Mouse (Mus musculus) neural tube, embryonic 11.5 days (tissue): Measurements from ENCODE around the gene Rgs3. TPM values are rescaled to one million over a fixed set of nuclear protein-coding genes. Genes with fewer than 3 reads are reported as not detected.

ENCODE experiments used
- ATAC-seq: fragments of 200-750 bp; cut with Nextera tagmentation; 2 replicates; pipeline ENCODE4 v1.8.0; 2017; ENCODE audit warnings: moderate number of reproducible peaks, mild to moderate bottlenecking, moderate TSS enrichment, moderate library complexity; ENCODE audit not compliant: insufficient read depth, low FRiP score, low TSS enrichment
- DNase-seq: peaks from one replicate; pipeline ENCODE4 v3.0.0-alpha.2; 2015; ENCODE audit warnings: low spot score
- H3K27ac ChIP-seq: fragments of 300-500 bp; sonication (generic); 2 replicates; pipeline ENCODE4 v1.5.1; 2014; ENCODE audit warnings: low read depth, mild to moderate bottlenecking, low read length
- H3K27me3 ChIP-seq: fragments of 300-500 bp; sonication (generic); 2 replicates; pipeline ENCODE4 v1.6.1; 2014; ENCODE audit warnings: mild to moderate bottlenecking, low read length, mixed read lengths; ENCODE audit not compliant: control insufficient read depth, insufficient read depth
- H3K36me3 ChIP-seq: fragments of 300-500 bp; sonication (generic); 2 replicates; pipeline ENCODE4 v1.6.1; 2014; ENCODE audit warnings: mild to moderate bottlenecking, low read length, moderate library complexity, mixed read lengths; ENCODE audit not compliant: control insufficient read depth, insufficient read depth
- H3K4me1 ChIP-seq: fragments of 300-500 bp; sonication (generic); 2 replicates; pipeline ENCODE4 v1.6.1; 2014; ENCODE audit warnings: low read length, mixed read lengths; ENCODE audit not compliant: control insufficient read depth, insufficient read depth
- H3K4me2 ChIP-seq: fragments of 300-500 bp; sonication (generic); 2 replicates; pipeline ENCODE4 v1.6.1; 2014; ENCODE audit warnings: low read depth, mild to moderate bottlenecking, moderate library complexity
- H3K4me3 ChIP-seq: fragments of 300-500 bp; sonication (generic); 2 replicates; pipeline ENCODE4 v1.5.1; 2014; ENCODE audit warnings: low read depth, low read length
- H3K9ac ChIP-seq: fragments of 300-500 bp; sonication (generic); 2 replicates; pipeline ENCODE4 v1.6.1; 2014; ENCODE audit warnings: mild to moderate bottlenecking, low read length
- H3K9me3 ChIP-seq: fragments of 300-500 bp; sonication (generic); 2 replicates; pipeline ENCODE4 v1.6.1; 2016; ENCODE audit warnings: low read length; ENCODE audit not compliant: control insufficient read depth
- WGBS: fragments of 180-500 bp; shearing (Covaris S2); extraction: QIAGEN DNeasy Blood & Tissue Kit; methylation state at CpG from one replicate; pipeline ENCODE4 v1.1.7; 2014; 5-methylcytosine and 5-hydroxymethylcytosine counted together
- polyA plus RNA-seq: library from polyadenylated mRNA; unstranded; fragments of >200 nt; fragmentation: Nextera tagmentation; extraction: Ambion mirVana; gene quantifications from 2 replicates; pipeline ENCODE4 v1.2.1, GENCODE M21; 2014

The Rgs3 gene
- 29.4 and 31.6 TPM in 2 replicates for polyA plus RNA-seq

DNA sequence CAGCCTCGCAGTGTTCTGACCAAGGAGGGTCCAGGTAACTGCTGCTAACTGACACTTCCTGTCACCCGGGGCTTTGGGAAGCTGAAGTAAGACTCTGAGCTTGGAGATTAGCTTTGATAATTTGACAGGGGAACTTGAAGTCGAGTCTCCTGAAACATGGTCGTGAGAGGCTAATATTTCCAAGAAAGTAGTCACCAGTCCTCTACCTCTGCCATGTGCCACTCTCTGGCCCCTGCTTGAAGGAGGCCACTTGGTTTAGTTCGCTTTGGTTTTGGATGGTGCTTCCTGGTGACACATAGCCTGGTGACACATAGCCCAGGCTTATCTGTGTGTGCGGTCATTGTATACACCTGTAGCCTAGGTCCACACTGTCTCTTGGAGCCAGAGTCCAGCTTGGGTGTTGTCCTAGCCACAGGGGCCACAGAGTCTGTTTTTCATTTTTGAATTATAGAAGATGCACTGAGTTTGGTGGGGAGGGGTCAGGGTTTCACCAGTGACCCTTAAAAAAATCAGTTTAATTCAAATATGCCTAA is at the start of gene Rgs3:
Gene Rgs3 (plus strand): TSS at position 51 of the 533 bp plus-strand sequence.
- Histone ChIP-seq H3K27me3 (no peaks in the 10 kb centered on the region), H3K4me1 (no peaks in the 10 kb centered on the region), H3K9me3 (no peaks in the 10 kb centered on the region), H3K9ac (no peak within 1 kb of the TSS), H3K36me3 (no peaks in the 10 kb centered on the region), H3K27ac (no peak within 1 kb of the TSS), H3K4me2 (no peak within 1 kb of the TSS), H3K4me3 (no peak within 1 kb of the TSS)
- 63% methylated on average over 6 of the region's 6 CpGs for WGBS
- ATAC-seq (no peak), DNase-seq (no peak)

DNA sequence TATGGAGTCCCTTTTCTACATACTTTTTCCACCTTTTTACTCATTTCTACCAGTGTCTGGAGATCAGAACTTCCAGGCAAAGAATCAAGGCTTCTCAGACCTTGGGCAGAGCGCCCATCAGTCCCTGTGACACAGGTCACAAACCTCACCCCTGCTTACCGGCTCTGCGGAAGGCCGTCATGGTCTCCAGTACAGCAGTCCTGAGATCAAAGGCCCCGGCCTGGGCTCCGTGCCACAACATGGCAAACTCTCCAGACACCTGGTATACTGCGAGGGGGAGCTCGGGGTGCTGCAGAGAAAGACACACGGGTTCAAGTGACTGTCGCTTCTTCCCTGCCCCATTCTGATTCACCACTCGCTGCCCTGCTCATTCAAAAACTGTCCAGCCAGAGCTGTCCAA is 49.7 kb upstream of the Rgs3 start:
- WGBS: 91% methylated on average over 11 of the region's 11 CpGs
- no peak overlapping the region for H3K9ac ChIP-seq
- no peaks in the 10 kb centered on the region for H3K9me3 ChIP-seq
- DNase-seq (no peak), ATAC-seq (no peak)
- no peak overlapping the region for H3K4me2 ChIP-seq
- H3K27ac ChIP-seq: no peak overlapping the region
- H3K36me3 ChIP-seq: peaks cover 16% of the 10 kb centered on the region
- H3K4me3 ChIP-seq: no peak overlapping the region
- no peaks in the 10 kb centered on the region for H3K4me1 ChIP-seq
- no peaks in the 10 kb centered on the region for H3K27me3 ChIP-seq

DNA sequence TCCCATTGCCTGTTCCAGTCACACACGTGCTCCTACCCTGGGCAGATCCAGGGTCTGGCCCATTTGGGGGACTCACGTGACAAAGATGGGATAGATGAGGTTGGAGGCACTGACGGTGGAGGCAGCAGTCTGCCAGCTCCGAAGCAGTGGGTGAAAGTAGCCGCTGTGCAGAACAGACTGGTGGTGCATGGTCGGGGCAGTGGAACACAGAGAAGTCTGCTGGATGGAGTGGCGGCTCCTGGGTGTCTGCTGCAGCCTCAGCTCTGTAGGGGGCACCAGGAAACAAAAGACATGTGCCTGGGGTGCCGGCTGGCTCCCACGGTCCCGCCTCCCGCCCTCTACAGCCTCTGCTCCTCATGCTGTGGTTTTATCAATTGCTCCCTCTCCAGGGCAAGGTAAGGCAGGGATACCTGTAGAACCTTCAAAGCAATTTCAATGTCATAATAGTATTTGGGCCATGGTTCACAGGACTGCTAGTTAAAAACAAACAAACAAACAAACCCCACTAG is 45.6 kb upstream of the Rgs3 start:
- H3K4me2 ChIP-seq: no peak overlapping the region
- H3K9me3 ChIP-seq: no peaks in the 10 kb centered on the region
- no peak for DNase-seq
- WGBS: 60% methylated on average over 11 of the region's 11 CpGs
- ATAC-seq: no peak
- H3K9ac ChIP-seq: no peak overlapping the region
- no peak overlapping the region for H3K27ac ChIP-seq
- H3K4me3 ChIP-seq: no peak overlapping the region
- no peaks in the 10 kb centered on the region for H3K27me3 ChIP-seq
- H3K36me3 ChIP-seq: peaks cover 12% of the 10 kb centered on the region
- H3K4me1 ChIP-seq: peaks cover 9% of the 10 kb centered on the region

DNA sequence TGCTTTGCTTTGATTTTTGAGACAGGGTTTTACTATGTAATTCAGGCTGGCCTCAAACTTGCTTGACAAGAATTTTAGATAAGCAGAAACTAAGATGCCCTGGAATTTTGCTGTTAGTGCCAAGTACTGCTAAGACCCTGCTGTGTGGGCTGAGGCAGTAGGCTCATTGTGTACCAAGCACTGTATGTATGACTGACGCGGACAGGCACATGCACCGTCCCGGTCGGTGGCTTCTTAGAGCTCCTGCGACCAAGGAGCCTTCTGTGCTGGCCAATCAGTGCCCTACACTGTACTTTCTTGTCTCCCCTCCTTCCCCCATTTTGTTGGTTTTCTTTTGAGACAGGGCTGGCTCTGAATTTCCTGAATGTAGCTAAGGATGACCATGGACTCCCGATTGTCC is 44.7 kb upstream of the Rgs3 start:
- Histone ChIP-seq H3K36me3 (peaks cover 9% of the 10 kb centered on the region), H3K27ac (no peak overlapping the region), H3K4me3 (no peak overlapping the region), H3K4me2 (no peak overlapping the region), H3K9ac (no peak overlapping the region), H3K4me1 (peaks cover 12% of the 10 kb centered on the region), H3K9me3 (no peaks in the 10 kb centered on the region), H3K27me3 (no peaks in the 10 kb centered on the region)
- ATAC-seq: no peak
- no peak for DNase-seq
- WGBS: 87% methylated on average over 7 of the region's 7 CpGs

DNA sequence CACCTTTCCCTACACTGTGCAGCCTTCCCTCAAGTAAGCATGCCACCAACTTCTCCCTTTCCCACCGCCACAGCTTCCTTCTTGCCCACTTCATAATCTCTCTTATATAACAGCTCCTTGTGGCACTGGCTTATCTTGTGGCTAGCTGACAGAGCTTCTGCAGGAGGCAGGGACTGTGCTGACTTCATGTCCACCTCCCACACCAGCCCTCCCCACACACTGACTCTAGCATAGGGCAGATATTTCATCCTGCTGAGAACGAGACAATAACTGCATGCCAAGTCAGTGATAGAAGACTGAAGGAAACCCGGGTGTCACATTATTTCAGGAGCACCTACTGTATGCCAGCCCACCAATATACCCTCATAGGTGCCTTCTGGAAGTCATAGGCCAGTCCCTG is 44.2 kb upstream of the Rgs3 start:
- H3K4me3 ChIP-seq: no peak overlapping the region

DNA sequence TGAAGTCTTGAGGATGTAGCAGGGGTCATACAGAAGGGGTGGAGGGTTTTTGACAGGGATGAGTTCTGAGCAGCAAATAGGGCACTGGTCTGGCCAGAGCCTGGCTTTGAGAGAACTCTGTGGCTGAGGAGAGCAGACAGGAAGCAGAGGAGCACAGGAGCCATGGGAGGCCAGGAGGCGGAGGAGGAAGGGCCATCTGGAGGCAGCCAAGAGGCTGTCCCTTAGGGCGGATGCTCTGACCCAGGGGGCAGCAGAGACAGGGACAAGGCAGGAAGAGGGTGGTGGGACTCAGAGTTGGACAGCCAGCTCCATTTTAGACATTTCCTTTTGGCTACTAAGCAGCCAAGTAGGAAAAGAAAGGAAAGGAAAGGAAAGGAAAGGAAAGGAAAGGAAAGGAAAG is 43.6 kb upstream of the Rgs3 start:
- Histone ChIP-seq H3K4me1 (peaks cover 12% of the 10 kb centered on the region), H3K4me3 (no peak overlapping the region), H3K9me3 (no peaks in the 10 kb centered on the region), H3K36me3 (peaks cover 9% of the 10 kb centered on the region), H3K27me3 (no peaks in the 10 kb centered on the region), H3K4me2 (no peak overlapping the region), H3K27ac (no peak overlapping the region), H3K9ac (no peak overlapping the region)
- ATAC-seq (no peak), DNase-seq (no peak)
- 37% methylated on average over 2 of the region's 2 CpGs for WGBS

More for the DNA sequence above, 44.2 kb upstream of the Rgs3 start:
- no peak overlapping the region for H3K27ac ChIP-seq
- DNase-seq (no peak), ATAC-seq (no peak)
- WGBS: 84% methylated on average over 3 of the region's 3 CpGs
- peaks cover 12% of the 10 kb centered on the region for H3K4me1 ChIP-seq
- H3K27me3 ChIP-seq: no peaks in the 10 kb centered on the region
- H3K4me2 ChIP-seq: no peak overlapping the region
- H3K9me3 ChIP-seq: no peaks in the 10 kb centered on the region
- H3K36me3 ChIP-seq: peaks cover 9% of the 10 kb centered on the region
- no peak overlapping the region; the same call in 1 of the 2 replicates for H3K9ac ChIP-seq

DNA sequence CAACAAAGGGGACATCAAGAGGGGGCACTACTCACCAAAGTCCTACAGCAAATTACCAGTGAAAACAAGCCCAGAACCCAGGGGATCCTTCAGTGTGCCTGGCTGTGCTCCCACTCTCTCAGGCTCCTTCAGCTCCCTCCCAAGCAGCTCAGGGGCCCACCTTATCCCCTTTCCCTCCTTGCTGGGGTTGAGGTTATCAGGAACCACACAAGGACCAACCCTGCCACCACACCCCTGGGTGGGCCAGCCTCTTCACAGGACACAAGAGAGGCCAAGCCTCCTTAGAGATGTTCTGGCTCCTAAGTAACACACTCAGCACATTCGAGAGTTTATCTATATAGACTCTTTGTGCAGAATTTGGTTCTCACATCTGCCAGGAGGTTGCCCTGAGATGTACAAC is 43.1 kb upstream of the Rgs3 start:
- Histone ChIP-seq H3K9ac (no peak overlapping the region), H3K4me1 (peaks cover 12% of the 10 kb centered on the region), H3K4me3 (no peak overlapping the region), H3K9me3 (no peaks in the 10 kb centered on the region), H3K36me3 (peaks cover 4% of the 10 kb centered on the region), H3K27me3 (no peaks in the 10 kb centered on the region), H3K4me2 (no peak overlapping the region), H3K27ac (0 out of 2 replicates have a peak overlapping the region, but pooled peaks have one; percentile 27)
- ATAC-seq (no peak), DNase-seq (no peak)
- WGBS: 76% methylated on average over 1 of the region's 1 CpGs

DNA sequence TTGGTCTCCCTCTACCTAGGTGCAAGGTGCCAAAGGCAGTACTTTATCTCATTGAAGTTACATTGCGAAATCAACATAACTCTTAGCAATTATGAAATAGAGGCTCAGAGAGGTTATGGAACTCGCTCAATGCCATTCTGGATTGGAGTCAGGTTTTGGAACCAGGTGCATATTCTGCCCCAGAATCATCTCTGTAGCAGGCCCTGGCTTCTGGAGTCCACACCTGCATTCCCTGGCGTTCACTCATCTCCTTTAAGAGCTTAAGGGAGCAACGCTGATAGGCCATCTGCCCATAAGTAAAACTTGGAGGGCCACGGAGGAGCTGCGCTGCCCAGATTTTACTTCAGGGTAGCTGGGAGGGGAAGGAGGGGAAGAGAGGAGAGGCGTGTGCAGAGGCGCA is 42.6 kb upstream of the Rgs3 start:
- Histone ChIP-seq H3K9ac (no peak overlapping the region), H3K27ac (no peak overlapping the region), H3K9me3 (no peaks in the 10 kb centered on the region), H3K36me3 (peaks cover 2% of the 10 kb centered on the region; the same call in 1 of the 2 replicates), H3K4me3 (no peak overlapping the region), H3K4me2 (no peak overlapping the region), H3K27me3 (no peaks in the 10 kb centered on the region), H3K4me1 (peaks cover 12% of the 10 kb centered on the region)
- DNase-seq (no peak), ATAC-seq (no peak)
- 92% methylated on average over 8 of the region's 8 CpGs for WGBS
